ENCODE assay signal across 8 mouse cellular contexts in the genomic region with DNA sequence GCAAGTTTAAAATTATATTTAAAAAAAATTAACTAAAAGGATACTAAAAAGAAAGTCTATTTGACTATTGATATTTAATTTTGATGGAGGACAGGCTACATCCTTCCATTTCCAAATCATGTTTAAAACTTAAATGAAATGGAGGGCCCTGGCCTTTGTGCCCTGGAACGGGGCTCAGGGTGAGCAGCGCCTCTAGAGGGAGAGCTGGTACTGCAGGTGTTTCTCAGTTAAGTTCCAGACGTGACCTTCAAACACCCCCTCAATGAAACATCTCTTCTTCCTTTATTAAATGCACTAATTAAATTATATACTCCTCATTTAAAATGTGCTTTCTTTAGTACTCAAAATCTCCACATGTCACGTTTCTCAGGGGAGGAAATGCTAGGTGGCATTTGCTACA.
DNase-seq lines count a peak whose midpoint lies in the region; ATAC-seq and TF ChIP-seq lines count a peak whose summit lies in the region.

No protein-coding gene starts in this region.

- no peak overlapping the region for H3K4me3 ChIP-seq in gastrocnemius, adult 2 months
- no peak overlapping the region for H3K4me3 ChIP-seq in heart, postnatal 0 days (ENCODE audit: low read depth, low read length)

- peaks cover 10% of the 10 kb centered on the region for H3K4me1 ChIP-seq in heart, postnatal 0 days (ENCODE audit: control insufficient read depth, insufficient read depth)

- no peak for TF ChIP-seq EP300 in heart, postnatal 0 days (IDR thresholded peaks at IDR 0.05; ENCODE audit: low read depth)

- peak; percentile 66 for TF ChIP-seq CTCF in gastrocnemius, adult 2 months (IDR thresholded peaks at IDR 0.05)
- peak; percentile 64 for TF ChIP-seq CTCF in heart, postnatal 0 days (IDR thresholded peaks at IDR 0.05; ENCODE audit: low read depth)

- H3K27ac ChIP-seq in gastrocnemius, adult 2 months: no peak overlapping the region
- no peak overlapping the region for H3K27ac ChIP-seq in heart, postnatal 0 days (ENCODE audit: low read depth)

- ATAC-seq in heart, postnatal 0 days (ENCODE audit: insufficient read depth, low read depth): no peak
- no peak for ATAC-seq in erythroid progenitor cell, adult 5-6 weeks (replicated peaks; ENCODE audit: low FRiP score, poor library complexity, severe bottlenecking)

- no peaks in the 10 kb centered on the region for H3K27me3 ChIP-seq in heart, postnatal 0 days (ENCODE audit: control insufficient read depth, insufficient read depth, low read length)

- H3K4me2 ChIP-seq in heart, postnatal 0 days (ENCODE audit: low read depth, low read length): no peak overlapping the region

- H3K36me3 ChIP-seq in heart, postnatal 0 days (replicated peaks; ENCODE audit: control insufficient read depth, insufficient read depth, low read length): no peaks in the 10 kb centered on the region

- H3K9me3 ChIP-seq in heart, postnatal 0 days (replicated peaks; ENCODE audit: control insufficient read depth, low read length): no peaks in the 10 kb centered on the region

- WGBS in heart, postnatal 0 days: 34% methylated on average over 4 of the region's 4 CpGs

- intact Hi-C loops in gastrocnemius, adult 2 months (cut with DNase I): no loop called here

- DNase-seq in gastrocnemius, adult 2 months: no peak
- DNase-seq in gastrocnemius, adult 18-20 months (ENCODE audit: low spot score): no peak
- peak; percentile 29 for DNase-seq in thymus, postnatal 4 days
- DNase-seq in thymus, postnatal 10 days (ENCODE audit: low spot score in 2 of 2): no peak
- DNase-seq in heart, postnatal 0 days (ENCODE audit: low spot score): peak; percentile 41
- peak; percentile 39 for DNase-seq in lung, postnatal 36 days
- DNase-seq in ovary, postnatal 14 days (ENCODE audit: low spot score): no peak

- H3K9ac ChIP-seq in heart, postnatal 0 days (replicated peaks; ENCODE audit: low read depth, low read length): no peak overlapping the region

Comparison
In these comparisons a context has a peak if more than half of its experiments do, and no peak if none do; other contexts are left out.
1. DNase-seq: peak in thymus, postnatal 4 days (single experiment), heart, postnatal 0 days (single experiment) and lung, postnatal 36 days (single experiment); none in gastrocnemius, adult 2 months (single experiment), gastrocnemius, adult 18-20 months (single experiment), thymus, postnatal 10 days (0 of 2) and ovary, postnatal 14 days (single experiment).